Mouse (Mus musculus) megakaryocyte-erythroid progenitor cell, adult 5-6 weeks (primary cell): Measurements from ENCODE around the gene Tgif1. TPM values are rescaled to one million over a fixed set of nuclear protein-coding genes. Genes with fewer than 3 reads are reported as not detected.

Experiments used
- ATAC-seq: replicated peaks from 2 replicates; pipeline ENCODE4 v1.8.0; 2016; ENCODE audit warnings: mild to moderate bottlenecking, inconsistent platforms; ENCODE audit not compliant: severe bottlenecking, poor library complexity, low FRiP score, low TSS enrichment
- total RNA-seq, 2 experiments: library from RNA; stranded (forward) in 1 of 2; stranded (reverse) in 1 of 2; fragments of 200-1000, 215-1000 nt in 1 of 2; fragments of >200 nt in 1 of 2; fragmentation: Nextera tagmentation in 1 of 2; gene quantifications; 2 replicates each; pipeline ENCODE4 v1.2.3; 2014 to 2017

The Tgif1 gene
- total RNA-seq, 2 experiments from 2014 or later = 25.0 to 43.6 TPM

GRCm38 (mm10) chr17:70868577-70869229 is 15.4 kb upstream of the Tgif1 start:
- no peak for ATAC-seq

- no peak for ATAC-seq
Observed at GRCm38 (mm10) chr17:70866538-70867114, 13.3 kb upstream of the Tgif1 start.

- ATAC-seq = no peak
Observed at GRCm38 (mm10) chr17:70866029-70866428, 12.7 kb upstream of the Tgif1 start.

- no peak for ATAC-seq
Observed at GRCm38 (mm10) chr17:70865060-70865604, 11.8 kb upstream of the Tgif1 start.

GRCm38 (mm10) chr17:70864645-70865044 is 11.3 kb upstream of the Tgif1 start:
- no peak for ATAC-seq

- ATAC-seq = no peak
Observed at GRCm38 (mm10) chr17:70864117-70864516, 10.8 kb upstream of the Tgif1 start.

- no peak for ATAC-seq
Observed at GRCm38 (mm10) chr17:70858814-70859213, 5.5 kb upstream of the Tgif1 start.

GRCm38 (mm10) chr17:70856871-70857415 is 3.6 kb upstream of the Tgif1 start:
- no peak for ATAC-seq

GRCm38 (mm10) chr17:70854021-70854420 is 675 bp upstream of the Tgif1 start:
- ATAC-seq = no peak

- peak; percentile 36 for ATAC-seq
Observed at GRCm38 (mm10) chr17:70852686-70853386, 510 bp downstream of the Tgif1 start.

GRCm38 (mm10) chr17:70852011-70852685 is 1.2 kb downstream of the Tgif1 start:
- 0 out of 2 replicates have a peak, but pooled peaks have one; percentile 1 for ATAC-seq

- peak; percentile 18 for ATAC-seq
Observed at GRCm38 (mm10) chr17:70850996-70851991, 2.1 kb downstream of the Tgif1 start.

GRCm38 (mm10) chr17:70850233-70850995 is 2.9 kb downstream of the Tgif1 start:
- ATAC-seq = peak; percentile 17

GRCm38 (mm10) chr17:70849399-70850232 is 3.7 kb downstream of the Tgif1 start:
- ATAC-seq = 0 out of 2 replicates have a peak, but pooled peaks have one; percentile 17

- 0 out of 2 replicates have a peak, but pooled peaks have one; percentile 13 for ATAC-seq
Observed at GRCm38 (mm10) chr17:70848511-70849398, 4.6 kb downstream of the Tgif1 start.
